Mouse (Mus musculus) WW6 (cell line): Measurements from ENCODE around the gene Hapln2.

Source experiments
- DNase-seq: peaks from one replicate; pipeline ENCODE4 v3.0.0-alpha.2; 2013; ENCODE audit warnings: low read depth, low spot score

Hapln2 gene

GRCm38 (mm10) chr3:87981894-87982835, 45.2 kb downstream of the Hapln2 start:
- DNase-seq, result no peak

DNA sequence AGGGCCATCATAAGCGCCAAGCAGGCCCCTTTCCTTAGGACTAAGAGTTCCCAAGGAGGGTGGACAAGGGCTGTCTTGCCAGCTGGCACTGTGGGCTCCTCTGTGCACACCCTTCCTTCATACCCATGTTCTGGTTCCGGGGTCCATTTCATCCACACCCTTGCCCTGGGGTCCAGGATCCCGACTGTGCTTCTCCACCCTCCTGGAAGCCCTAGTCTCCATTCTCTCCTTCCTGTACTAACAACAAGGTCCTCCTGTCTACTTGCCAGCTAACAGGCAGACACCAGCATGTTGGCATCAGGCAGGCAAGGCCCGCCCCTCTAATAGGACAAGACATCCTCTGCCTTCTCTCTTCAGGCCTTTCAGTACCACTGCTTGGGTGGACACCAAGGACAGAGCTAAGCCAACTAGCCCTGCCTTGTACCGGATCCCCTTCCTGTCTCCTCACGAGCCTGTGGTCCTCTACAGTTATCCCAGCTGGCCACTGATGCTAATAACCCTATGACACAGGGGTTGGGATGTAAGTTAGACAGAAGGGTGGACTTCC, 46.1 kb downstream of the Hapln2 start:
- no peak for DNase-seq

DNA sequence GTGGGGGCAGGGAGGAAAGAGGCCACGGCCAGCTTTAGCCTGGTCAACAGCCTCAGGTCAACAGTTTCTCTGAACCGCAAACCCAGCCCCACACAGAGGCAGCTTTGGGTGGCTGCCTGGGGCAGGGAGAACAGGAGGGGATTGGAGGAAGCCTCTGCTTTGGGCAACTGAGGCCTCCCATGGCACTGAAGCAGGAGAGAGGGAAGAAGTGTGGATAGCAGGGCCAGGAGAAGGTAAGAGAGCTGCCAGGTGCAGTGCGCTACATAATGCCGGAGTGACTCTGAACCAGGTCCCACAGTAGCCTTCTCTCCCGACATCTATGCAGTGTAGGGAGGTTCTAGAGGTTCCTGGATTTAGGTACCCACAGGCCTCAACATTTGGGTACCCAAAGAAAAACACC, 46.7 kb downstream of the Hapln2 start:
- no peak for DNase-seq

DNA sequence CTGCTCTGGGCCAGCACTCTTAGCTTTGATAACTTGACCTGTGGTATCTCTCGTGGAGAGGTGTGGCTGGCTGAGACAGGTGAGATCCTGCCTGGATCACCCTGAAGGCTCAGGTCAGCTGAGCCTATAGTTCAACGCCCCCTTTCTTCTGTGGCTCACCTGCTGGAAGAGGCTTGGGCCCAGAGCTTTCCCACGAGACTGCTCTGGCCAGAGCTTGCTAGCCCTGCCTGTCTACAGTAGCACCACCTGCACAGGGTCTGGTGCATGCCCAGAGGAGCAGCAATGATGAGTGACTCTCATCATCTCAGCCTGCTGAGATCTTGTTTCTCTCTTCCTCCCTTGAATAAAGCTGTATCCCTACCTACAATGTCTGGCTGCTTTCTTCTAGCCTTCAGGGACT, 47.3 kb downstream of the Hapln2 start:
- no peak for DNase-seq

DNA sequence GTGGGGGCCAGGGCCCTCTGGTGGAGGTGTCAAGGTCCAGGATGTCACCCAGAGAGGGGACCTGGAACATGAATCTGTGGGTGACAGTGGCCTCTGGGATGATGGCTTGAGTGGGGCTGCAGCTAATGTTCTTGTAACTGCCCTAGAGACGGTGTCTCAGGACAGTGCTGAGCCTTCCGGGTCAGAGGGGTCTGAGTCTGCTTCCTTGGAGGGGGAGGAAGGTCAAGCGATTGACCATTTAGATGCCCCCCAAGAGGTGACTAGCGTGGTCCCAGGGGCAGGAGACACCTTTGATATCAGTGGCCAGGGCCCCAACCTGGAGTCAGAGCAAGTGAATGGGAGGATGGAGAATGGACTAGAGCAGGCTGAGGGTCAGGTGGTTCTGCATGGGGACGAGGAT, 47.9 kb downstream of the Hapln2 start:
- no peak for DNase-seq

DNA sequence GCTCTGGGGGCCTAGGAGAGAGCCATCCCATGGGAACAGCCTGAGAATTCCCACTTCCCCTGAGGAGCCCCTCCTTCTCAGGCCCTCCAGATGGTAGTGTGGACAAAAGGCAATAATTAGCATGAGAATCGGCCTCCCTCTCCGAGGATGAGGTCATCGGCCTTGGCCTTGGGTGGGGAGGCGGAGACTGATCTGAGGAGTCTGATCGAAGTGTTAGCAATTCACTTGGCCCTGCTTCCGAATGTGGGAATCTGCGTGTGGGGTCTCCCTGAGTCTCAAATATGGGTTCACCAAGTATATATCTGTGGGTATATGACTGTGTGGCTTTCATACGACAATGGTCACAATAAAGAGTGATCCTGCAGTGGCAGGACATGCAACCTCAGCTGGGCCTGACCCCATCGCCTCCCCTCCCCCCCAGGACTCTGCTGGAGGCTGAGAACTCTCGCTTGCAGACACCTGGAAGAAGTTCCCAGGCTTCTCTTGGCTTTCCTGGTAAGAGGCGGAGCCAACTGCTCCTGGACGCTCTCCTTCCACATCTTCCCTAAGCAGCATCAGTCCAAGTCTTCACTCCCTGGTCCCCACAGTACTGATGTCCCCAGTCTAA, 52.9 kb downstream of the Hapln2 start:
- DNase-seq, result peak; percentile 83

- no peak for DNase-seq
Measured at GRCm38 (mm10) chr3:87973593-87974380, 53.6 kb downstream of the Hapln2 start.

GRCm38 (mm10) chr3:87972776-87973175, 54.6 kb downstream of the Hapln2 start:
- DNase-seq, result no peak

GRCm38 (mm10) chr3:87972203-87972664, 55.1 kb downstream of the Hapln2 start:
- no peak for DNase-seq
